Mouse (Mus musculus) limb, embryonic 12.5 days (tissue): ENCODE data around the gene 2310061I04Rik. TPM values are rescaled to one million over a fixed set of nuclear protein-coding genes. Genes with fewer than 3 reads are reported as not detected.

Experiments used
- ATAC-seq: fragments of 200-750 bp; cut with Nextera tagmentation; 2 replicates; pipeline ENCODE4 v1.8.0; 2017; ENCODE audit warnings: low read depth, moderate TSS enrichment; ENCODE audit not compliant: insufficient number of reproducible peaks, insufficient read depth, low FRiP score, low TSS enrichment
- H3K27ac ChIP-seq: fragments of 300-500 bp; sonication (generic); 2 replicates; pipeline ENCODE4 v1.5.1; 2016; ENCODE audit warnings: mild to moderate bottlenecking, moderate library complexity
- H3K27me3 ChIP-seq: fragments of 300-500 bp; sonication (generic); 2 replicates; pipeline ENCODE4 v1.6.1; 2016; ENCODE audit warnings: mild to moderate bottlenecking, moderate library complexity
- H3K36me3 ChIP-seq: fragments of 300-500 bp; sonication (generic); 2 replicates; pipeline ENCODE4 v1.6.1; 2016; ENCODE audit warnings: mild to moderate bottlenecking, moderate library complexity
- H3K4me1 ChIP-seq: fragments of 300-500 bp; sonication (generic); replicated peaks from 2 replicates; pipeline ENCODE4 v1.6.1; 2016
- H3K4me2 ChIP-seq: fragments of 300-500 bp; sonication (generic); 2 replicates; pipeline ENCODE4 v1.6.1; 2016; ENCODE audit warnings: mild to moderate bottlenecking, moderate library complexity
- H3K4me3 ChIP-seq: fragments of 300-500 bp; sonication (generic); replicated peaks from 2 replicates; pipeline ENCODE4 v1.5.1; 2016; ENCODE audit warnings: mild to moderate bottlenecking
- H3K9ac ChIP-seq: fragments of 300-500 bp; sonication (generic); replicated peaks from 2 replicates; pipeline ENCODE4 v1.6.1; 2016; ENCODE audit warnings: mild to moderate bottlenecking, moderate library complexity
- H3K9me3 ChIP-seq: fragments of 300-500 bp; sonication (generic); 2 replicates; pipeline ENCODE4 v1.6.1; 2016; ENCODE audit warnings: mild to moderate bottlenecking, moderate library complexity
- WGBS: fragments of 180-500 bp; shearing (Covaris S2); methylation state at CpG from one replicate; pipeline ENCODE4 v1.1.7; 2016; 5-methylcytosine and 5-hydroxymethylcytosine counted together
- polyA plus RNA-seq: library from polyadenylated mRNA; unstranded; fragments of >200 nt; fragmentation: Nextera tagmentation; extraction: Ambion mirVana; gene quantifications from 2 replicates; pipeline ENCODE4 v1.2.1, GENCODE M21; 2016

2310061I04Rik gene
- polyA plus RNA-seq, 1 experiment from 2014 or later: 18.6 TPM

GRCm38 (mm10) chr17:35868961-35869345 is 28.3 kb downstream of the 2310061I04Rik start:
- H3K9ac ChIP-seq: peak overlapping the region; percentile 79
- H3K27me3 ChIP-seq: no peaks in the 10 kb centered on the region
- ATAC-seq: no peak
- H3K4me3 ChIP-seq: peak overlapping the region; percentile 67
- H3K27ac ChIP-seq: peak overlapping the region; percentile 76
- peaks cover 47% of the 10 kb centered on the region for H3K36me3 ChIP-seq
- H3K4me2 ChIP-seq: peak overlapping the region; percentile 98
- 0 out of 2 replicates have a peak, but pooled peaks cover 3% of the 10 kb centered on the region for H3K9me3 ChIP-seq
- H3K4me1 ChIP-seq: peaks cover 55% of the 10 kb centered on the region
- WGBS: 7% methylated on average over 7 of the region's 7 CpGs

GRCm38 (mm10) chr17:35868165-35868820 is 28.9 kb downstream of the 2310061I04Rik start:
- H3K4me1 ChIP-seq: peaks cover 50% of the 10 kb centered on the region
- H3K4me2 ChIP-seq: peak overlapping the region; percentile 98
- no peaks in the 10 kb centered on the region for H3K27me3 ChIP-seq
- peak overlapping the region; percentile 76 for H3K27ac ChIP-seq
- peak overlapping the region; percentile 67 for H3K4me3 ChIP-seq
- 33% methylated on average over 17 of the region's 17 CpGs for WGBS
- ATAC-seq: no peak
- H3K9me3 ChIP-seq: 0 out of 2 replicates have a peak, but pooled peaks cover 3% of the 10 kb centered on the region
- peaks cover 47% of the 10 kb centered on the region for H3K36me3 ChIP-seq
- peak overlapping the region; percentile 79 for H3K9ac ChIP-seq

- no peaks in the 10 kb centered on the region for H3K27me3 ChIP-seq
- peaks cover 39% of the 10 kb centered on the region for H3K36me3 ChIP-seq
- H3K9ac ChIP-seq: peak overlapping the region; percentile 79
- H3K27ac ChIP-seq: peak overlapping the region; percentile 96
- 8% methylated on average over 26 of the region's 26 CpGs for WGBS
- H3K9me3 ChIP-seq: 0 out of 2 replicates have a peak, but pooled peaks cover 3% of the 10 kb centered on the region
- peak overlapping the region; percentile 67 for H3K4me3 ChIP-seq
- H3K4me1 ChIP-seq: peaks cover 49% of the 10 kb centered on the region
- H3K4me2 ChIP-seq: peak overlapping the region; percentile 98
- ATAC-seq: no peak
Observed at GRCm38 (mm10) chr17:35866911-35867890, 30.0 kb downstream of the 2310061I04Rik start.

- H3K27me3 ChIP-seq: no peaks in the 10 kb centered on the region
- peaks cover 33% of the 10 kb centered on the region for H3K36me3 ChIP-seq
- peak; percentile 44; the same call in 1 of the 2 replicates for ATAC-seq
- peak overlapping the region; percentile 79 for H3K9ac ChIP-seq
- H3K4me1 ChIP-seq: peaks cover 49% of the 10 kb centered on the region
- 1% methylated on average over 31 of the region's 38 CpGs for WGBS
- H3K4me2 ChIP-seq: peak overlapping the region; percentile 98
- H3K27ac ChIP-seq: peak overlapping the region; percentile 96
- H3K4me3 ChIP-seq: peak overlapping the region; percentile 67
- 0 out of 2 replicates have a peak, but pooled peaks cover 3% of the 10 kb centered on the region for H3K9me3 ChIP-seq
Observed at GRCm38 (mm10) chr17:35866281-35866831, 30.9 kb downstream of the 2310061I04Rik start.

GRCm38 (mm10) chr17:35865481-35866280 is 31.6 kb downstream of the 2310061I04Rik start, which contains the start of gene Ppp1r18:
Gene Ppp1r18 (plus strand): TSS chr17:35865593.
- Histone ChIP-seq H3K27me3 (no peaks in the 10 kb centered on the region), H3K4me3 (peak within 1 kb of the TSS; percentile 67), H3K9ac (peak within 1 kb of the TSS; percentile 79), H3K4me2 (peak within 1 kb of the TSS; percentile 98), H3K36me3 (peaks cover 26% of the 10 kb centered on the region; the same call in 1 of the 2 replicates), H3K9me3 (0 out of 2 replicates have a peak, but pooled peaks cover 2% of the 10 kb centered on the region), H3K4me1 (peaks cover 49% of the 10 kb centered on the region), H3K27ac (peak within 1 kb of the TSS; percentile 96)
- under 1% methylated on average over 47 of the region's 48 CpGs for WGBS
- ATAC-seq: peak; percentile 51

- H3K36me3 ChIP-seq: peaks cover 18% of the 10 kb centered on the region; the same call in 1 of the 2 replicates
- no peak for ATAC-seq
- no peaks in the 10 kb centered on the region for H3K9me3 ChIP-seq
- peaks cover 45% of the 10 kb centered on the region for H3K4me1 ChIP-seq
- peak overlapping the region; percentile 67 for H3K4me3 ChIP-seq
- H3K9ac ChIP-seq: peak overlapping the region; percentile 79
- no peaks in the 10 kb centered on the region for H3K27me3 ChIP-seq
- H3K4me2 ChIP-seq: peak overlapping the region; percentile 98
- peak overlapping the region; percentile 96 for H3K27ac ChIP-seq
- 25% methylated on average over 10 of the region's 10 CpGs for WGBS
Observed at GRCm38 (mm10) chr17:35864832-35865353, 32.3 kb downstream of the 2310061I04Rik start.

- peaks cover 31% of the 10 kb centered on the region for H3K36me3 ChIP-seq
- H3K4me1 ChIP-seq: peaks cover 15% of the 10 kb centered on the region
- peak within 1 kb of the TSS; percentile 73 for H3K4me3 ChIP-seq
- no peaks in the 10 kb centered on the region for H3K27me3 ChIP-seq
- H3K9me3 ChIP-seq: no peaks in the 10 kb centered on the region
- peak within 1 kb of the TSS; percentile 67 for H3K4me2 ChIP-seq
- WGBS: under 1% methylated on average over 47 of the region's 47 CpGs
- peak within 1 kb of the TSS; percentile 79 for H3K9ac ChIP-seq
- peak within 1 kb of the TSS; percentile 92 for H3K27ac ChIP-seq
- ATAC-seq: peak; percentile 89
Observed at GRCm38 (mm10) chr17:35861198-35861857, 35.9 kb downstream of the 2310061I04Rik start, which contains the start of gene Nrm. Gene Nrm (plus strand): TSS chr17:35861318.

- Histone ChIP-seq H3K36me3 (peaks cover 35% of the 10 kb centered on the region), H3K27ac (peak overlapping the region; percentile 92), H3K9me3 (no peaks in the 10 kb centered on the region), H3K9ac (peak overlapping the region; percentile 79), H3K27me3 (no peaks in the 10 kb centered on the region), H3K4me2 (peak overlapping the region; percentile 67), H3K4me3 (peak overlapping the region; percentile 73), H3K4me1 (peaks cover 15% of the 10 kb centered on the region)
- 5% methylated on average over 12 of the region's 12 CpGs for WGBS
- peak; percentile 1; the same call in 1 of the 2 replicates for ATAC-seq
Observed at GRCm38 (mm10) chr17:35860831-35861197, 36.4 kb downstream of the 2310061I04Rik start.

- H3K4me1 ChIP-seq: peaks cover 11% of the 10 kb centered on the region
- no peak for ATAC-seq
- no peak overlapping the region for H3K27ac ChIP-seq
- H3K9me3 ChIP-seq: no peaks in the 10 kb centered on the region
- H3K4me3 ChIP-seq: no peak overlapping the region
- H3K4me2 ChIP-seq: no peak overlapping the region
- no peak overlapping the region for H3K9ac ChIP-seq
- WGBS: 77% methylated on average over 2 of the region's 2 CpGs
- H3K36me3 ChIP-seq: peaks cover 41% of the 10 kb centered on the region
- no peaks in the 10 kb centered on the region for H3K27me3 ChIP-seq
Observed at GRCm38 (mm10) chr17:35859835-35860234, 37.4 kb downstream of the 2310061I04Rik start.
